Mouse (Mus musculus): ENCODE results near the gene Olfr922. TPM values are rescaled to one million over a fixed set of nuclear protein-coding genes. Genes with fewer than 3 reads are reported as not detected.

Gene Olfr922
- polyA plus RNA-seq (2012; rRNA removed) = not detected in 2 replicates

GRCm38 (mm10) chr9:38814314-38814713 lies at the start of gene Olfr922:
Olfr922 (plus strand) TSS chr9:38814614.

GRCm38 (mm10) chr9:38772768-38773167 lies 41.6 kb upstream of the Olfr922 start, which contains the start of gene Olfr921:
Olfr921 (plus strand) TSS chr9:38773068.

GRCm38 (mm10) chr9:38826245-38826644 lies 11.8 kb downstream of the Olfr922 start, which contains the start of gene Olfr923:
Olfr923 (plus strand) TSS chr9:38826545.

GRCm38 (mm10) chr9:38844149-38844548 lies 29.7 kb downstream of the Olfr922 start, which contains the start of gene Olfr924:
Olfr924 (plus strand) TSS chr9:38844449.

GRCm38 (mm10) chr9:38854760-38855159 lies 40.3 kb downstream of the Olfr922 start, which contains the start of gene Olfr26:
Olfr26 (plus strand) TSS chr9:38855060.

Other genes with a start within 250 kb of the Olfr922 start
- not detected in 2 replicates for gene Olfr912, start 234.4 kb upstream of the Olfr922 start, polyA plus RNA-seq (2012; rRNA removed)
- gene Olfr913, start 221.9 kb upstream of the Olfr922 start, polyA plus RNA-seq (2012; rRNA removed) = not detected in 2 replicates
- not detected in 2 replicates for gene Olfr914, start 209.5 kb upstream of the Olfr922 start, polyA plus RNA-seq (2012; rRNA removed)
- not detected in 2 replicates for gene Olfr916, start 154.7 kb upstream of the Olfr922 start, polyA plus RNA-seq (2012; rRNA removed)
- gene Olfr917, start 148.8 kb upstream of the Olfr922 start, polyA plus RNA-seq (2012; rRNA removed) = not detected in 2 replicates
- gene Olfr918, start 140.0 kb upstream of the Olfr922 start, polyA plus RNA-seq (2012; rRNA removed) = not detected in 2 replicates
- not detected in 2 replicates for gene Olfr919, start 110.9 kb upstream of the Olfr922 start, polyA plus RNA-seq (2012; rRNA removed)
- 6.4 and 8.9 TPM in 2 replicates for gene Vwa5a, start 96.3 kb upstream of the Olfr922 start, polyA plus RNA-seq (2012; rRNA removed)
- 0.04 and 0.05 TPM in 2 replicates for gene Olfr920, start 62.3 kb upstream of the Olfr922 start, polyA plus RNA-seq (2012; rRNA removed)
- gene Olfr921, start 41.5 kb upstream of the Olfr922 start, polyA plus RNA-seq (2012; rRNA removed) = not detected in 2 replicates
- not detected in 2 replicates for gene Olfr923, start 11.9 kb downstream of the Olfr922 start, polyA plus RNA-seq (2012; rRNA removed)
- gene Olfr924, start 29.8 kb downstream of the Olfr922 start, polyA plus RNA-seq (2012; rRNA removed) = not detected in 2 replicates
- gene Olfr26, start 40.4 kb downstream of the Olfr922 start, polyA plus RNA-seq (2012; rRNA removed) = not detected in 2 replicates
- not detected in 2 replicates for gene Olfr926, start 62.5 kb downstream of the Olfr922 start, polyA plus RNA-seq (2012; rRNA removed)
- gene Olfr930, start 115.2 kb downstream of the Olfr922 start, polyA plus RNA-seq (2012; rRNA removed) = not detected in 2 replicates
- not detected in 2 replicates for gene Olfr933, start 157.7 kb downstream of the Olfr922 start, polyA plus RNA-seq (2012; rRNA removed)
- not detected in 2 replicates for gene Olfr934, start 173.7 kb downstream of the Olfr922 start, polyA plus RNA-seq (2012; rRNA removed)
- not detected in 2 replicates for gene Olfr935, start 185.1 kb downstream of the Olfr922 start, polyA plus RNA-seq (2012; rRNA removed)
- not detected in 2 replicates for gene Olfr146, start 208.8 kb downstream of the Olfr922 start, polyA plus RNA-seq (2012; rRNA removed)

All from central nervous system, embryonic 14 days (tissue).